Mouse (Mus musculus): ENCODE data around the gene Actb.
A peak's percentile ranks its signal among the peaks of the same experiment; 100 is the strongest.

GRCm38 (mm10) chr5:142928749-142929399, 22.3 kb upstream of the Actb start:
- no peak for TF ChIP-seq CTCF (IDR thresholded peaks at IDR 0.05; ENCODE audit: control insufficient read depth, insufficient read depth, insufficient replicate concordance, low read depth, low read length)
- 0 out of 2 replicates have a peak, but pooled peaks have one; percentile 27 for TF ChIP-seq POLR2A (IDR thresholded peaks at IDR 0.05; ENCODE audit: control insufficient read depth, low read depth, low read length)

Data from testis, adult 2 months (tissue).